Mouse (Mus musculus) testis, adult 2 months (tissue): ENCODE results near the gene Col18a1.

Source experiments
- CTCF ChIP-seq: fragments of 200-500 bp; IDR thresholded peaks from 2 replicates; pipeline ENCODE4 v1.5.1; 2012; ENCODE audit warnings: low read depth, mild to moderate bottlenecking, inconsistent platforms, low read length, moderate library complexity; ENCODE audit not compliant: control insufficient read depth, insufficient read depth, insufficient replicate concordance
- POLR2A ChIP-seq: fragments of 200-500 bp; IDR thresholded peaks from 2 replicates; pipeline ENCODE4 v1.6.1; 2012; ENCODE audit warnings: low read depth, mild to moderate bottlenecking, inconsistent platforms, low read length, moderate library complexity; ENCODE audit not compliant: control insufficient read depth

DNA sequence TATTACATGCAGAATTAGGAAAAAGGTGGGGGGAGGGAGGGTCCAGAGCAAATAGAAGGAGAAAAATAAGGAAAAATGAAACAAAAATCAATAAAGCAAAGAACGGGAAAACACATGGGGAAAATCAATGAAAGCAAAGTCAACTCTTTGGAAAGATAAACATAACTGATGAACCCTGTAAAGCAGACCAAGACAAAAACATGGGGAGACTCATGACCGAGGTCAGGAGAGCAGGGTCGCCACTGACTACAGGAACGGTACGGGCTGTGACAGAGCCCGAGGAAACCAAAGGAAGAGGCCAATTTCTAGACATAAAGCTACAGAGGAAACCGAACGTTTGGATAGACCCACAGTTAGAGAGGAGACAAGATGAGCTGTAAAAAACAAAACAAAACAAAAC lies 62.7 kb downstream of the Col18a1 start:
- TF ChIP-seq POLR2A (no peak), CTCF (no peak)
